Mouse (Mus musculus) spleen, adult 2 months (tissue): Measurements from ENCODE around the gene Fgfr2. TPM values are rescaled to one million over a fixed set of nuclear protein-coding genes. Genes with fewer than 3 reads are reported as not detected.

Source experiments
- DNase-seq, 2 experiments: peaks; one replicate each; pipeline versions ENCODE4 v3.0.0 to v3.0.0-alpha.2; 2012 to 2021; ENCODE audit warnings: low spot score in 2 of 2, low read depth in 1 of 2
- H3K27ac ChIP-seq: fragments of 200-500 bp; 2 replicates; pipeline ENCODE4 v1.5.1; 2012; ENCODE audit warnings: low read length, inconsistent platforms; ENCODE audit not compliant: insufficient read depth
- H3K27me3 ChIP-seq: fragments of 200-500 bp; 2 replicates; pipeline ENCODE4 v1.6.1; 2012; ENCODE audit warnings: mild to moderate bottlenecking, moderate library complexity, low read length, inconsistent platforms; ENCODE audit not compliant: control insufficient read depth, insufficient read depth
- H3K36me3 ChIP-seq: fragments of 200-500 bp; 2 replicates; pipeline ENCODE4 v1.6.1; 2012; ENCODE audit warnings: mild to moderate bottlenecking, low read length, inconsistent platforms; ENCODE audit not compliant: control insufficient read depth, insufficient read depth
- H3K4me1 ChIP-seq: fragments of 200-500 bp; 2 replicates; pipeline ENCODE4 v1.6.1; 2011; ENCODE audit warnings: inconsistent platforms; ENCODE audit not compliant: control insufficient read depth, insufficient read depth, insufficient read length
- H3K4me3 ChIP-seq: fragments of 200-500 bp; 2 replicates; pipeline ENCODE4 v1.5.1; 2011; ENCODE audit warnings: mild to moderate bottlenecking, inconsistent platforms; ENCODE audit not compliant: insufficient read depth, insufficient read length; ENCODE audit errors: extremely low read depth
- CTCF ChIP-seq: fragments of 200-500 bp; IDR thresholded peaks from 2 replicates; pipeline ENCODE4 v1.5.1; 2011; ENCODE audit warnings: mild to moderate bottlenecking, inconsistent platforms; ENCODE audit not compliant: insufficient read depth, insufficient read length, insufficient replicate concordance; ENCODE audit errors: extremely low read depth
- POLR2A ChIP-seq: fragments of 200-500 bp; IDR thresholded peaks from 2 replicates; pipeline ENCODE4 v1.6.1; 2011; ENCODE audit warnings: low read depth, low read length, inconsistent platforms
- WGBS: fragments of 180-500 bp; shearing (Covaris S2); methylation state at CpG from one replicate; pipeline ENCODE4 v1.1.7; 2018; 5-methylcytosine and 5-hydroxymethylcytosine counted together
- polyA plus RNA-seq: library from polyadenylated mRNA; depleted of rRNA; stranded (reverse); fragments of >200 nt; gene quantifications from 2 replicates; pipeline ENCODE4 v1.2.3, GENCODE M21; 2012

The Fgfr2 gene
- polyA plus RNA-seq, 1 experiment = 1.6 TPM

DNA sequence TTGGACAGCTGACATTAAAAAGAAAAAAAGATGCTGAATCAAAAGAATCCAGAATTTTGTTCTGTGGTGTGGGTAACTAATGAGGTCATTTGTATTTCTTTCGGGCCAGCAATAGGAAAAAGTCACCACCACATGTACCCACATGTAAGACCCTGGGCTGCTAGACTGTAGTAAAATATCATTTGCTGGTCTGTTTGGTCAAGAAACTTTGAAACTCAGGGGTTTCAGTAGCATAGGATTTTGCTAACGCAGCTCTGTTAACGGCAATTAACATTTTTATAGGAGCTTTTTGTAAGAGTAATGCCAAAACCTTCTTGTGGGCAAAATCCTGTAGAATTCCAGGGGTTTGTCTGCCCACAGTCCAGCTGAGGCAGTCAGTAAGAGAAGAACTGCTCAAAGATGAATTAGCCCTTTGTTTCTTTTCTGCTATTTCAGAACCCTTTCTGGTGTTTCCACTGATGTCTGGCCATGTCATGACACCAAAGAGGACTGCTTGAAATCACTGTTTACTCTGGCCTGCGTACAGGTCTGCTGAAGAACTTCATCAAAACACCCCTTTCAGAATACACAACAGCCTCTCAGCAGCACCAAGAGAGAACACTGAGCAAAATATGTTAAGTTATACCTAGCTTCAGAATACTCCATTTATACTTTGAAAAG, 2667.4 kb downstream of the Fgfr2 start:
- no peak for TF ChIP-seq CTCF
- no peak for TF ChIP-seq POLR2A
- no peak overlapping the region for H3K27ac ChIP-seq
- no peak overlapping the region for H3K4me3 ChIP-seq
- no peak for DNase-seq
- peaks cover 2% of the 10 kb centered on the region for H3K36me3 ChIP-seq
- H3K27me3 ChIP-seq = no peaks in the 10 kb centered on the region
- H3K4me1 ChIP-seq = no peaks in the 10 kb centered on the region
- WGBS = 95% methylated on average over 4 of the region's 4 CpGs

- 93% methylated on average over 3 of the region's 3 CpGs for WGBS
- no peak for TF ChIP-seq POLR2A
- TF ChIP-seq CTCF = no peak
- no peaks in the 10 kb centered on the region for H3K4me1 ChIP-seq
- DNase-seq = no peak
- peaks cover 6% of the 10 kb centered on the region for H3K36me3 ChIP-seq
- no peak overlapping the region for H3K4me3 ChIP-seq
- H3K27me3 ChIP-seq = no peaks in the 10 kb centered on the region
- no peak overlapping the region for H3K27ac ChIP-seq
Measured at GRCm38 (mm10) chr7:130454226-130454625, 2668.9 kb downstream of the Fgfr2 start.

- Histone ChIP-seq H3K36me3 (no peaks in the 10 kb centered on the region), H3K4me1 (no peaks in the 10 kb centered on the region), H3K27me3 (no peaks in the 10 kb centered on the region), H3K4me3 (no peak overlapping the region), H3K27ac (no peak overlapping the region)
- DNase-seq = no peak
- 91% methylated on average over 5 of the region's 5 CpGs for WGBS
- no peak for TF ChIP-seq CTCF
Measured at GRCm38 (mm10) chr7:130435776-130436175, 2687.4 kb downstream of the Fgfr2 start.

DNA sequence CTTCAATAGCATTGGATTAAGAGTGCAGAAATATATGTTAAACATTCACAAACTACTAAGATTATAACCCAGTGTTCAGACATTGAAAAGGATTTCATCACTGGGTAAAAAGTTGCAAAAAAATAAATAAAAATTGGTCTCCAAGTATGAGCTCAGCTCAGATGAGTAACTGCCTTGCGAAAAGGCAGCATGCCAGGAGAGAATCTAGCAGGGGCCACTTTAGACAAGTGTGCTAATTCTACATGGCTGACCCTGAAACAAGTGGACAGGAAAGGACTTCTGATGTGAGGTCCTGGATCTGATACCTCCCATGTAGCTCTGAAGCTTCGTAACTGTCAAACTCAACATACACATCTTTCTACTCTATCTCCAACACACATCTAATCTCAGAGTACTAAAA, 2691.0 kb downstream of the Fgfr2 start:
- TF ChIP-seq POLR2A = no peak
- no peak for TF ChIP-seq CTCF
- no peak overlapping the region for H3K27ac ChIP-seq
- H3K4me3 ChIP-seq = no peak overlapping the region
- 85% methylated on average over 2 of the region's 2 CpGs for WGBS
- H3K4me1 ChIP-seq = no peaks in the 10 kb centered on the region
- no peak for DNase-seq
- H3K27me3 ChIP-seq = no peaks in the 10 kb centered on the region
- H3K36me3 ChIP-seq = no peaks in the 10 kb centered on the region

DNA sequence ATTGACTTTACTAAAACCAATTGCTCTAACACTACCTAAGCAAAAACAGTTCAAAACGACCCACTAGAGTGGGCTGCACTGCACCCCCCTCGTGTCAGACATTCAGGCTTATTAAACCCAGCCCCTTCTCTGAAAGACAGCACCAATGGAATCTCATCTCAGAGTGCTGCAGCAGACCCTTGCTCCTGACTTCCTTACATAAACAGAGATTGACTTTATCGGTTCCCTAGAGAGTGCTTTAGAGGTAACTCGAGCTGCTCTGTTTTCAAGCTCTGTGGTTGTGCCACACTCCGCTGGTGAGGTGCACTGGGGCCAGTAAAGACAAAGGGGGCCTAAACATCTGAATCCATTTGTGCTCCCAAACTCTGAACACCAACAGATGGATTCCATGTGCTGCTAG, 2696.6 kb downstream of the Fgfr2 start:
- TF ChIP-seq POLR2A (no peak), CTCF (no peak)
- no peaks in the 10 kb centered on the region; the same call in 1 of the 2 replicates for H3K36me3 ChIP-seq
- H3K4me3 ChIP-seq = no peak overlapping the region
- no peak overlapping the region for H3K27ac ChIP-seq
- 84% methylated on average over 5 of the region's 5 CpGs for WGBS
- H3K4me1 ChIP-seq = no peaks in the 10 kb centered on the region
- no peak for DNase-seq
- no peaks in the 10 kb centered on the region for H3K27me3 ChIP-seq

DNA sequence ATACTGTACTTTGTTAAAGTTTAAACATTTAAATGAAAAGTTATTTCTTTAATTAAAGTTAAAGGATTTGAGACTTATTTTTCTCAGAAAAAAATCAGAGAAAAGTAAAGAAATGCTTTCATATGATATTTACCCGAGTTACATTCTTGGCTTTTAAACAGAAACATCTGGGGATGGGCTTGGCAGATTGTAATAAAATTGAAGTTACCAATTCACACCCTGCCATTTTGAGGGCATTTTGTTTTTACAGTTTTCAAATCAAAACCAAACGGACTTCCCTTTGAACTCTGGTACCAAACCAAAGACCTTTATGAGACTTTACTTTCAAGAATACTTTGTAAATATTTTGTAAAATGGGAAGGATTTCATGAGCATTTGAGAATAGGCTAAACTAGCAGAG, 2697.2 kb downstream of the Fgfr2 start:
- Histone ChIP-seq H3K27ac (no peak overlapping the region), H3K36me3 (no peaks in the 10 kb centered on the region; the same call in 1 of the 2 replicates), H3K4me1 (no peaks in the 10 kb centered on the region), H3K4me3 (no peak overlapping the region), H3K27me3 (no peaks in the 10 kb centered on the region)
- 84% methylated on average over 2 of the region's 2 CpGs for WGBS
- no peak for DNase-seq
- TF ChIP-seq POLR2A = no peak
- no peak for TF ChIP-seq CTCF

DNA sequence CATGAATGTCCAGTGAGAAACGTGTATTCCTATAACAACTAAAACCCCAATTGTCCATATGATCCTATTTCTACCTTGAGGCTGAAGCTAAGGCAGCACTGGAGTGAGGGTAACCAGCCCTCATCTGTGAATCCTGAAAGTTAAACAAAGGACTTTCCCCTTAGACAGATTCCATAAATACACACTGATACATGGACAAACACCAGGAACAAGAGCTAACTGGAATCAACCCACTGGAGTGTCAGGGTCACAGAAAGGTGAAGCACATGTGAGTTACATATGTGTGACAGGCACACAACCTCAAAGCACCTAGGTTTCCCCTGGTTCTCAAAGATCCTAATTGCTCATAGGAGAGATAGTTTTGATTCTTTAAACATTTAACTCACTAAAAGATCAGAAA, 2703.2 kb downstream of the Fgfr2 start:
- no peak for TF ChIP-seq POLR2A
- no peak for TF ChIP-seq CTCF
- no peak for DNase-seq
- WGBS = 91% methylated on average over 1 of the region's 1 CpGs
- Histone ChIP-seq H3K4me1 (no peaks in the 10 kb centered on the region), H3K4me3 (no peak overlapping the region), H3K27ac (no peak overlapping the region), H3K27me3 (no peaks in the 10 kb centered on the region), H3K36me3 (peaks cover 4% of the 10 kb centered on the region; the same call in 1 of the 2 replicates)
